Mouse (Mus musculus): ENCODE data around the gene Hdgfl2.

GRCm38 (mm10) chr17:56116193-56116592, 36.8 kb downstream of the Hdgfl2 start:
- TF ChIP-seq CTCF (conservative IDR thresholded peaks at IDR 0.05 in 1 of 2, IDR thresholded peaks at IDR 0.05 in 1 of 2; ENCODE audit: low read depth in 2 of 2, low read length in 2 of 2) (no peak), EP300 (IDR thresholded peaks at IDR 0.05; ENCODE audit: low read length) (no peak), USF2 (conservative IDR thresholded peaks at IDR 0.05; ENCODE audit: low read depth, low read length) (no peak), USF1 (IDR thresholded peaks at IDR 0.05; ENCODE audit: low read depth, low read length) (no peak), CHD2 (IDR thresholded peaks at IDR 0.05; ENCODE audit: low read length) (no peak), RCOR1 (conservative IDR thresholded peaks at IDR 0.05; ENCODE audit: low read depth, low read length) (no peak), MAX (IDR thresholded peaks at IDR 0.05; ENCODE audit: low read length) (no peak), POLR2A (IDR thresholded peaks at IDR 0.05; ENCODE audit: low read depth, low read length) (no peak)
